Mouse (Mus musculus): Measurements from ENCODE around the gene Psmb3. TPM values are rescaled to one million over a fixed set of nuclear protein-coding genes. Genes with fewer than 3 reads are reported as not detected.
A peak's percentile ranks its signal among the peaks of the same experiment; 100 is the strongest.

Gene Psmb3
- total RNA-seq, 2 experiments from 2014 or later, result 153 to 159 TPM

GRCm38 (mm10) chr11:97664771-97665240 lies 38.4 kb upstream of the Psmb3 start:
- DNase-seq (ENCODE audit: extremely low spot score in 1 of 2, low spot score in 2 of 2), result no peak
- intact Hi-C loops (cut with DNase I), result loop anchor here (5.0 kb wide), 1 partner anchor 32 kb away; no protein-coding TSS in a partner anchor

GRCm38 (mm10) chr11:97665431-97665830 lies 37.8 kb upstream of the Psmb3 start:
- intact Hi-C loops (cut with DNase I), result no loop called here

GRCm38 (mm10) chr11:97666221-97666620 lies 37.0 kb upstream of the Psmb3 start:
- intact Hi-C loops (cut with DNase I), result no loop called here
- no peak for DNase-seq (ENCODE audit: extremely low spot score in 1 of 2, low spot score in 2 of 2)

More at GRCm38 (mm10) chr11:97665431-97665830, 37.8 kb upstream of the Psmb3 start:
- DNase-seq (ENCODE audit: extremely low spot score in 1 of 2, low spot score in 2 of 2), result no peak

- DNase-seq (ENCODE audit: extremely low spot score in 1 of 2, low spot score in 2 of 2), result no peak
- intact Hi-C loops (cut with DNase I), result no loop called here
Measured at GRCm38 (mm10) chr11:97666794-97667193, 36.4 kb upstream of the Psmb3 start.

GRCm38 (mm10) chr11:97668160-97668559 lies 35.0 kb upstream of the Psmb3 start:
- no peak for DNase-seq (ENCODE audit: extremely low spot score in 1 of 2, low spot score in 2 of 2)
- intact Hi-C loops (cut with DNase I), result no loop called here

- intact Hi-C loops (cut with DNase I), result no loop called here
- peak in 1 of 2 experiments; percentile 47 for DNase-seq (ENCODE audit: extremely low spot score in 1 of 2, low spot score in 2 of 2)
Measured at GRCm38 (mm10) chr11:97669268-97669667, 33.9 kb upstream of the Psmb3 start.

- intact Hi-C loops (cut with DNase I), result no loop called here
- peak in 1 of 2 experiments; percentile 78 for DNase-seq (ENCODE audit: extremely low spot score in 1 of 2, low spot score in 2 of 2)
Measured at GRCm38 (mm10) chr11:97669829-97670228, 33.4 kb upstream of the Psmb3 start.

- no peak for DNase-seq (ENCODE audit: extremely low spot score in 1 of 2, low spot score in 2 of 2)
- intact Hi-C loops (cut with DNase I), result no loop called here
Measured at GRCm38 (mm10) chr11:97670234-97671176, 32.7 kb upstream of the Psmb3 start.

- intact Hi-C loops (cut with DNase I), result no loop called here
- no peak for DNase-seq (ENCODE audit: extremely low spot score in 1 of 2, low spot score in 2 of 2)
Measured at GRCm38 (mm10) chr11:97671177-97671527, 32.0 kb upstream of the Psmb3 start.

- DNase-seq (ENCODE audit: extremely low spot score in 1 of 2, low spot score in 2 of 2), result no peak
- intact Hi-C loops (cut with DNase I), result no loop called here
Measured at GRCm38 (mm10) chr11:97673148-97673547, 30.1 kb upstream of the Psmb3 start.

- peak in 1 of 2 experiments; percentile 18 for DNase-seq (ENCODE audit: extremely low spot score in 1 of 2, low spot score in 2 of 2)
- intact Hi-C loops (cut with DNase I), result no loop called here
Measured at GRCm38 (mm10) chr11:97676050-97676754, 27.0 kb upstream of the Psmb3 start.

- intact Hi-C loops (cut with DNase I), result no loop called here
Measured at GRCm38 (mm10) chr11:97677381-97677780, 25.8 kb upstream of the Psmb3 start.

GRCm38 (mm10) chr11:97677842-97678241 lies 25.4 kb upstream of the Psmb3 start:
- intact Hi-C loops (cut with DNase I), result no loop called here

More at GRCm38 (mm10) chr11:97677381-97677780, 25.8 kb upstream of the Psmb3 start:
- DNase-seq (ENCODE audit: extremely low spot score in 1 of 2, low spot score in 2 of 2), result no peak

GRCm38 (mm10) chr11:97678301-97678700 lies 24.9 kb upstream of the Psmb3 start:
- intact Hi-C loops (cut with DNase I), result no loop called here
- no peak for DNase-seq (ENCODE audit: extremely low spot score in 1 of 2, low spot score in 2 of 2)

More at GRCm38 (mm10) chr11:97677842-97678241, 25.4 kb upstream of the Psmb3 start:
- no peak for DNase-seq (ENCODE audit: extremely low spot score in 1 of 2, low spot score in 2 of 2)

GRCm38 (mm10) chr11:97680430-97680829 lies 22.8 kb upstream of the Psmb3 start:
- peak in 1 of 2 experiments; percentile 62 for DNase-seq (ENCODE audit: extremely low spot score in 1 of 2, low spot score in 2 of 2)
- intact Hi-C loops (cut with DNase I), result no loop called here

GRCm38 (mm10) chr11:97682504-97683055 lies 20.6 kb upstream of the Psmb3 start:
- intact Hi-C loops (cut with DNase I), result no loop called here
- DNase-seq (ENCODE audit: extremely low spot score in 1 of 2, low spot score in 2 of 2), result no peak

GRCm38 (mm10) chr11:97684063-97684680 lies 19.0 kb upstream of the Psmb3 start:
- DNase-seq (ENCODE audit: extremely low spot score in 1 of 2, low spot score in 2 of 2), result no peak
- intact Hi-C loops (cut with DNase I), result no loop called here

GRCm38 (mm10) chr11:97684766-97685165 lies 18.4 kb upstream of the Psmb3 start:
- intact Hi-C loops (cut with DNase I), result no loop called here
- no peak for DNase-seq (ENCODE audit: extremely low spot score in 1 of 2, low spot score in 2 of 2)
